Mouse (Mus musculus) heart, postnatal 0 days (tissue): ENCODE measurements around the gene Isyna1. TPM values are rescaled to one million over a fixed set of nuclear protein-coding genes. Genes with fewer than 3 reads are reported as not detected.
A peak's percentile ranks its signal among the peaks of the same experiment; 100 is the strongest.

ENCODE experiments used
- ATAC-seq: fragments of 200-750 bp; cut with Nextera tagmentation; 2 replicates; pipeline ENCODE4 v1.8.0; 2017; ENCODE audit warnings: low read depth, moderate number of reproducible peaks, moderate library complexity; ENCODE audit not compliant: insufficient read depth
- DNase-seq: peaks from one replicate; pipeline ENCODE4 v3.0.0-alpha.2; 2016; ENCODE audit warnings: low spot score
- H3K27ac ChIP-seq: fragments of 300-500 bp; sonication (generic); 2 replicates; pipeline ENCODE4 v1.5.1; 2014; ENCODE audit warnings: low read depth, mild to moderate bottlenecking
- H3K27me3 ChIP-seq: fragments of 300-500 bp; sonication (generic); 2 replicates; pipeline ENCODE4 v1.6.1; 2014; ENCODE audit warnings: low read length, mixed read lengths; ENCODE audit not compliant: control insufficient read depth, insufficient read depth
- H3K36me3 ChIP-seq: fragments of 300-500 bp; sonication (generic); replicated peaks from 2 replicates; pipeline ENCODE4 v1.6.1; 2014; ENCODE audit warnings: low read length, mixed read lengths; ENCODE audit not compliant: control insufficient read depth, insufficient read depth
- H3K4me1 ChIP-seq: fragments of 300-500 bp; sonication (generic); 2 replicates; pipeline ENCODE4 v1.6.1; 2014; ENCODE audit warnings: antibody characterized with exemption; ENCODE audit not compliant: control insufficient read depth, insufficient read depth
- H3K4me2 ChIP-seq: fragments of 300-500 bp; sonication (generic); 2 replicates; pipeline ENCODE4 v1.6.1; 2014; ENCODE audit warnings: low read depth, mild to moderate bottlenecking, low read length, moderate library complexity
- H3K4me3 ChIP-seq: fragments of 300-500 bp; sonication (generic); 2 replicates; pipeline ENCODE4 v1.5.1; 2014; ENCODE audit warnings: low read depth, low read length
- H3K9ac ChIP-seq: fragments of 300-500 bp; sonication (generic); replicated peaks from 2 replicates; pipeline ENCODE4 v1.6.1; 2014; ENCODE audit warnings: low read depth, low read length, mixed read lengths
- H3K9me3 ChIP-seq: fragments of 300-500 bp; sonication (generic); replicated peaks from 2 replicates; pipeline ENCODE4 v1.6.1; 2016; ENCODE audit warnings: low read length; ENCODE audit not compliant: control insufficient read depth
- CTCF ChIP-seq: IDR thresholded peaks from 2 replicates; pipeline ENCODE4 v1.5.1; 2016; ENCODE audit warnings: antibody characterized with exemption, control low read depth, low read depth
- EP300 ChIP-seq: IDR thresholded peaks from 2 replicates; pipeline ENCODE4 v1.6.1; 2016; ENCODE audit warnings: antibody characterized with exemption, low read depth
- WGBS: fragments of 180-500 bp; shearing (Covaris S2); extraction: QIAGEN DNeasy Blood & Tissue Kit; methylation state at CpG from one replicate; pipeline ENCODE4 v1.1.7; 2014; 5-methylcytosine and 5-hydroxymethylcytosine counted together
- polyA plus RNA-seq: library from polyadenylated mRNA; unstranded; fragments of >200 nt; fragmentation: Nextera tagmentation; extraction: Ambion mirVana; gene quantifications from 2 replicates; pipeline ENCODE4 v1.2.1, GENCODE M21; 2015
- total RNA-seq: library from RNA; depleted of rRNA; stranded (reverse); fragments of >200 nt; gene quantifications from 2 replicates; pipeline ENCODE4 v1.2.3, GENCODE M21; 2014; ENCODE audit warnings: low replicate concordance

Gene Isyna1
- total and polyA plus RNA-seq, 2 experiments from 2014 or later: 53.3 to 111 TPM

DNA sequence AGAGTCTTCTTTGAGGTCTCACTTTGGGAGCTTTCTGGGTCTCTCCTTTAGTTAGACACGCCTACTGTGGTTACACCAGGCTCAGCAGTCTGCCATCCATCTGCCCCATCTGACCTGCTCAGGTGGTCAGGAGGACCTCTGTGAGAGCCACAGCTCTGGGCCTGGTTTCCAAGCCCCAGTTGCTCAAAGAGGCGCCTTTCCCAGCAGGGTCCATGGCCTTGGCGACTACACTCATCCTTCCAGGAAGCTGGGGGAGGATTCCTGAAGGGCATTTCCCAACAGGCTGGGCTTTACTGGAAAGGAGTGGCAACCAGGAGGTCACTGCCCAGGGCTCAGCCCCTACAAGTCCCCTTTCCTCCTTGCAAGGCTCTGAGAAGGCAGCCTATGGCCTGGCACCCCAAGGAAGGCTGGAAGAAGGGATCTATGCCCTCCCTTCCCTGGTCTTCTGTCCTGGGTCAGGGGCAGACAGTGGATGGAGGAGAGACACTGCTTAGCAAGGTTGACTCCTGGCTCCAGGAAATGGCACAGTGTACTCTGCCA is 29.4 kb upstream of the Isyna1 start:
- Histone ChIP-seq H3K27ac (peak overlapping the region; percentile 41; the same call in 1 of the 2 replicates), H3K9ac (no peak overlapping the region), H3K4me3 (no peak overlapping the region), H3K4me2 (no peak overlapping the region), H3K27me3 (no peaks in the 10 kb centered on the region), H3K36me3 (no peaks in the 10 kb centered on the region), H3K9me3 (no peaks in the 10 kb centered on the region), H3K4me1 (peaks cover 64% of the 10 kb centered on the region)
- ATAC-seq: no peak
- no peak for DNase-seq
- WGBS: 71% methylated on average over 3 of the region's 3 CpGs
- no peak for TF ChIP-seq CTCF
- no peak for TF ChIP-seq EP300

DNA sequence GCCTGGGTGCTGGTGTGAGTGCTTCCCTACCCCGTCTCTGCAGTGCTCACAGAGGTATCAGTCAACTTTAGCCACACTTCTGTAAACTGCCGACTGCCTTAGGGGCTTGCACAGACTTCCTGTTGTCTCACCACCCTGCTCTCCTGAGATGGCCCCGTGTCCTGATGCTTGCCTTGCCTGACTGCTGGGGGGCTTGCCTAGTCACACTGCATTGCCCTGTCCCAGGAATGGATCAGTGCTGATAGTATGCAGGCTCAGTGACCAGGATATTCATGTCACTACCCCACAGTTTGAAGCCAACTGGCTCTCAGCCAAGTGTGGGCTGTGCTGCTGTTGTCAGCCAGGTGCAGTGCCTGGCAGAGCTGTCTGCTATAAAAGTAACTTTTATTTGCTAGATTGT is 28.6 kb upstream of the Isyna1 start:
- Histone ChIP-seq H3K27ac (peak overlapping the region; percentile 41), H3K4me1 (peaks cover 63% of the 10 kb centered on the region)

DNA sequence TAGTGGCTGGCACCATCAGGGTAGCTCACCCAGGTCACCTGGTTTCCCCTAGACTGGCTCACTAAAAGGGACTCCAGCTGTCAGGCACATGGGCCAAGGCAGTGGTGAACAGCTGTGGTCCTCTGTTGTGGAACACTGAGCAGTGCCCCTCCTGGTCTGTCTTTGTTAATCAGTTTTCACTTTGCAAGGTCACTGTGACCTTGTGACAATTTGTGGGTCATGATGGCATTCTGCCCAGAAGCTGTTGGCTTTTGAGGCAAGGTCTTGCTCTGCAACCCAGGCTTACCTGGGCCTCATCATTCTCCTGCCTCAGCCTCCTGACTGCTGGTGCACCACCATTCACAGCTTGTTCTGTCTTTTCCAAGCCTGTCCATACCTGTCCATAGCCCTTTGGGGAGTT is 23.8 kb upstream of the Isyna1 start:
- Histone ChIP-seq H3K27ac (peak overlapping the region; percentile 78), H3K4me2 (no peak overlapping the region), H3K4me3 (no peak overlapping the region), H3K9ac (no peak overlapping the region), H3K4me1 (peaks cover 46% of the 10 kb centered on the region), H3K27me3 (no peaks in the 10 kb centered on the region), H3K36me3 (0 out of 2 replicates have a peak, but pooled peaks cover 3% of the 10 kb centered on the region), H3K9me3 (no peaks in the 10 kb centered on the region)
- no peak for DNase-seq
- ATAC-seq: 0 out of 2 replicates have a peak, but pooled peaks have one; percentile 22
- no peak for TF ChIP-seq EP300
- no peak for TF ChIP-seq CTCF

More for the DNA sequence above, 28.6 kb upstream of the Isyna1 start:
- DNase-seq (no peak), ATAC-seq (peak; percentile 50)
- Histone ChIP-seq H3K4me3 (no peak overlapping the region), H3K27me3 (no peaks in the 10 kb centered on the region), H3K9me3 (no peaks in the 10 kb centered on the region), H3K9ac (no peak overlapping the region), H3K4me2 (no peak overlapping the region), H3K36me3 (no peaks in the 10 kb centered on the region)
- 16% methylated on average over 3 of the region's 3 CpGs for WGBS
- no peak for TF ChIP-seq EP300
- TF ChIP-seq CTCF: no peak

DNA sequence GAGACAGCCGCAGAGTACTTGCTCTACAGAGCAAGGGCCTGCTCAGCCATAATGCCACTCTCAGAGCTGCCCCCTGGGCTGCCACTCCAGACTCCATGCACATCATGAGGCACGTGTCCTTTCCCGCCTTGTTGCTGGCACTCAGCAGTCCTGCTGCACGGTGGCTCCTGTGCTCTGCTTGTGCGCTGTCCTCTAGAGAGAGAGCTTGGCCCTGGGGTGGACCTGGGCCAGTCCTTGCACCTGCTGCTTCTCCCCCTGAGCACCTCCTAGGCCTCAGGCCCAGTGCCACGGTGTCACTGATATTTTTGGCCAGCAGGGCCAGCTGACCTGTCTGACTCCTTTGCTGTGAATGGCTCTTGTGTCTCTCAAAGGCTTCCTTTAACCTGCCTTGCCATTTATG is 23.2 kb upstream of the Isyna1 start:
- H3K27ac ChIP-seq: peak overlapping the region; percentile 78
- 56% methylated on average over 6 of the region's 6 CpGs for WGBS
- TF ChIP-seq CTCF (no peak; the same call in 1 of the 2 replicates), EP300 (no peak)
- H3K4me1 ChIP-seq: peaks cover 40% of the 10 kb centered on the region
- 0 out of 2 replicates have a peak, but pooled peaks cover 6% of the 10 kb centered on the region for H3K36me3 ChIP-seq
- no peak overlapping the region for H3K4me2 ChIP-seq
- H3K27me3 ChIP-seq: no peaks in the 10 kb centered on the region
- H3K9ac ChIP-seq: no peak overlapping the region
- peak; percentile 58 for DNase-seq
- H3K9me3 ChIP-seq: no peaks in the 10 kb centered on the region
- ATAC-seq: peak; percentile 82
- H3K4me3 ChIP-seq: no peak overlapping the region

DNA sequence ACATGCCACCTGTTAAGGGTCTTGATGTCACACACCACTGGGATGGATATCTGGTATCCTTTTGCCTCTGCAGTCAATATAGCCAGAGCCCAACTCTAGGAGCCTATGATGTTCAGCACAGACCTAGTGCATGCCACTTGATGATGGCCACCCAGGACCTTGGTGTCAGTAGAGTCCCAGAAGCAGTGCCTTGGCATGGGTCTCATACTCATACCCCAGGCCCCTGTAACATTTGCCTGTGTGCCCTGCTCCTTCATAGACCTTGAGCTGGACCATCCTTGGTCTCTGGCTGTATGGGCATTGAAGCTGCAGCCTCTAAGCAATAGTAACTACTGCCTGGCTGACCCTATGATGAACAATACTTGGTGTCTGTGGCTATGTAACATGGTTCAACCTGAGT is 19.9 kb upstream of the Isyna1 start:
- Histone ChIP-seq H3K9me3 (no peaks in the 10 kb centered on the region), H3K4me2 (no peak overlapping the region), H3K4me3 (no peak overlapping the region), H3K4me1 (peaks cover 28% of the 10 kb centered on the region), H3K9ac (no peak overlapping the region), H3K36me3 (peaks cover 24% of the 10 kb centered on the region), H3K27me3 (no peaks in the 10 kb centered on the region), H3K27ac (no peak overlapping the region)
- DNase-seq (no peak), ATAC-seq (no peak)
- no peak for TF ChIP-seq CTCF
- TF ChIP-seq EP300: no peak

DNA sequence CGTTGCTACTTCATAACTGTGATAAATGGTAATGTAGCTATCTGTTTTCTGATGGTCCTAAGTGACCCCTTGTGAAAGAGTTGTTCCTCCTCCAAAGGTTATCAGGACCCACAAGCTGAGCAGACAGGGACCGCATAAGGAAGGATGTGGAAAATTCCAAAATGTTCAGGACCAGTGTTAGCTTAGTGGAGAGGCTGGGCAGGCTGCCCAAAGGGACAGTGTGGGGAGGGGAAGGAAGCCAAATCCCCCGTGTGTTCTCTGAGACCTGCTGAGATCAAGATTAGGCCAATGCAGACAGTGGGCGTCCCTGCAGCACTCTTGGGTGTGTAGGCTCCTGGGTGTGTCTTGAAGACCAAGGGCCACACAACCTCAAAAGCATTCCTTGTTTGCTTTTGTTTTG is 19.3 kb upstream of the Isyna1 start:
- H3K27ac ChIP-seq: no peak overlapping the region
- WGBS: 34% methylated on average over 4 of the region's 4 CpGs
- H3K36me3 ChIP-seq: peaks cover 26% of the 10 kb centered on the region
- no peak overlapping the region for H3K9ac ChIP-seq
- no peak for TF ChIP-seq EP300
- no peak for TF ChIP-seq CTCF
- H3K27me3 ChIP-seq: no peaks in the 10 kb centered on the region
- H3K4me1 ChIP-seq: peaks cover 25% of the 10 kb centered on the region
- DNase-seq: no peak
- no peak overlapping the region for H3K4me2 ChIP-seq
- no peaks in the 10 kb centered on the region for H3K9me3 ChIP-seq
- H3K4me3 ChIP-seq: no peak overlapping the region
- ATAC-seq: no peak
